Mouse (Mus musculus) stomach, embryonic 15.5 days (tissue): ENCODE results near the gene Entr1. TPM values are rescaled to one million over a fixed set of nuclear protein-coding genes. Genes with fewer than 3 reads are reported as not detected.
A peak's percentile ranks its signal among the peaks of the same experiment; 100 is the strongest.
"Not testable (repeated sequence)": the region's sequence is repeated elsewhere in the genome, so short reads cannot be mapped to it uniquely, and the experiment has no call there.

Experiments used
- ATAC-seq: fragments of 200-750 bp; cut with Nextera tagmentation; 2 replicates; pipeline ENCODE4 v1.8.0; 2017; ENCODE audit warnings: low read depth, moderate number of reproducible peaks, moderate TSS enrichment; ENCODE audit not compliant: insufficient read depth, low FRiP score
- H3K27ac ChIP-seq: fragments of 300-500 bp; sonication (generic); 2 replicates; pipeline ENCODE4 v1.5.1; 2015; ENCODE audit warnings: mild to moderate bottlenecking, inconsistent platforms
- H3K27me3 ChIP-seq: fragments of 300-500 bp; sonication (generic); replicated peaks from 2 replicates; pipeline ENCODE4 v1.6.1; 2015; ENCODE audit warnings: inconsistent platforms
- H3K36me3 ChIP-seq: fragments of 300-500 bp; sonication (generic); 2 replicates; pipeline ENCODE4 v1.6.1; 2015; ENCODE audit warnings: inconsistent platforms
- H3K4me1 ChIP-seq: fragments of 300-500 bp; sonication (generic); 2 replicates; pipeline ENCODE4 v1.6.1; 2015; ENCODE audit warnings: inconsistent platforms
- H3K4me2 ChIP-seq: fragments of 300-500 bp; sonication (generic); 2 replicates; pipeline ENCODE4 v1.6.1; 2015; ENCODE audit warnings: mild to moderate bottlenecking, inconsistent platforms
- H3K4me3 ChIP-seq: fragments of 300-500 bp; sonication (generic); replicated peaks from 2 replicates; pipeline ENCODE4 v1.5.1; 2015; ENCODE audit warnings: inconsistent platforms
- H3K9ac ChIP-seq: fragments of 300-500 bp; sonication (generic); 2 replicates; pipeline ENCODE4 v1.6.1; 2015; ENCODE audit warnings: inconsistent platforms
- H3K9me3 ChIP-seq: fragments of 300-500 bp; sonication (generic); 2 replicates; pipeline ENCODE4 v1.6.1; 2016; ENCODE audit warnings: inconsistent platforms
- WGBS: fragments of 180-500 bp; shearing (Covaris S2); methylation state at CpG from one replicate; pipeline ENCODE4 v1.1.7; 2015; 5-methylcytosine and 5-hydroxymethylcytosine counted together
- polyA plus RNA-seq: library from polyadenylated mRNA; unstranded; fragments of >200 nt; fragmentation: Nextera tagmentation; extraction: Ambion mirVana; gene quantifications from 2 replicates; pipeline ENCODE4 v1.2.1, GENCODE M21; 2015

Entr1 gene
- polyA plus RNA-seq, 1 experiment from 2014 or later: 103 TPM

DNA sequence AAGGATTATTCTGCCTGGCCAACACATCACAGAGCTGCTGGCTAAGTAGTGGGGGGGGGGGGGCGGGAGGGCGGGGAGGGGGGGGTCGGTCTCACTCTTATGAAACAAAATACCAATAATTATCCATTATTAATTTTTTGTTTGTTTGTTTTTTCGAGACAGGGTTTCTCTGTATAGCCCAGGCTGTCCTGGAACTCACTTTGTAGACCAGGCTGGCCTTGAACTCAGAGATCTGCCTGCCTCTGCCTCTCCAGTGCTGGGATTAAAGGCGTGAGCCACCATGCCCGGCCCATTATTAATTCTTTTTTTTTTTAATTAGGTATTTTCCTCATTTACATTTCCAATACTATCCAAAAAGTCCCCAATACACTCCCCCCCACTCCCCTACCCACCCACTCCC is 8.2 kb downstream of the Entr1 start:
- not testable (repeated sequence) for H3K9ac ChIP-seq, H3K27me3 ChIP-seq, ATAC-seq, H3K4me1 ChIP-seq, H3K9me3 ChIP-seq, H3K27ac ChIP-seq
- WGBS: 26% methylated on average over 6 of the region's 6 CpGs
- peak overlapping the region; percentile 70 for H3K4me3 ChIP-seq
- H3K4me2 ChIP-seq: peak overlapping the region; percentile 86
- peaks cover 42% of the 10 kb centered on the region for H3K36me3 ChIP-seq

DNA sequence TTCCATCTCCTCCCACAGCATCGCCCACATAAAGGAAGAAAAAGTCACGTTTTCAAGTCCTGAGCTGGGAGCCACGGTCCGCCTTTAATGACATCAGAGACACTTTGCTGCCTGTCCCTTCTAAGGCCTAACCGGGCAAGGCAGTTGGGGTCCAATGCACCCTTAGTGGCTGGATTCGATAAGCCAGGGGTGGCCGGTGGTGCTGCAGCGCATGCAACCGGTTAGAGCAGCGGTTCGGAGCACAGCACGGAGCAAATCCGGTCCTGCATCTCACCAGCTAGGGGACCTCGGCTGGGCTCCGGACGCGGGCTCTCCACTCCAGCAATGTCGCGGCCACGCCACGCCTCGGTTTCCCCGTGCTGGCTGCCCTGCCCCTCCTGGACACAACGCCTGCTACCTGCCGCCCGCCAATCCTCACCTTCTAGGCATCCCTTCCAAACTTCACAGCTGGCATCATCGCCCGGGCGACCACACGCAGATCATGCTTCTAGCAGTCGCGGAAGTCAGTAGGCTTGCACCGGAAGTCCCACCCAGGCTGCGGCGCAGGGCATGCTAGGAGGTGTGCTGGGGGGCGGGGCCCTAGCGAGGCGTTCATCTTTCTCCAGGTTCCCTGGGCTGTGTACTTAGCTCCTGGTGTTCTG is 8.9 kb downstream of the Entr1 start, which contains the start of gene Snapc4:
Snapc4 (minus strand) TSS at position 523 of the 641 bp plus-strand sequence.
- peaks cover 45% of the 10 kb centered on the region for H3K36me3 ChIP-seq
- peak within 1 kb of the TSS; percentile 49; the same call in 1 of the 2 replicates for H3K27ac ChIP-seq
- peak within 1 kb of the TSS; percentile 78 for H3K9ac ChIP-seq
- ATAC-seq: peak; percentile 94
- under 1% methylated on average over 38 of the region's 38 CpGs for WGBS
- H3K4me2 ChIP-seq: peak within 1 kb of the TSS; percentile 86
- H3K4me1 ChIP-seq: 0 out of 2 replicates have a peak, but pooled peaks cover 3% of the 10 kb centered on the region
- no peaks in the 10 kb centered on the region for H3K9me3 ChIP-seq
- no peaks in the 10 kb centered on the region for H3K27me3 ChIP-seq
- H3K4me3 ChIP-seq: peak within 1 kb of the TSS; percentile 70

DNA sequence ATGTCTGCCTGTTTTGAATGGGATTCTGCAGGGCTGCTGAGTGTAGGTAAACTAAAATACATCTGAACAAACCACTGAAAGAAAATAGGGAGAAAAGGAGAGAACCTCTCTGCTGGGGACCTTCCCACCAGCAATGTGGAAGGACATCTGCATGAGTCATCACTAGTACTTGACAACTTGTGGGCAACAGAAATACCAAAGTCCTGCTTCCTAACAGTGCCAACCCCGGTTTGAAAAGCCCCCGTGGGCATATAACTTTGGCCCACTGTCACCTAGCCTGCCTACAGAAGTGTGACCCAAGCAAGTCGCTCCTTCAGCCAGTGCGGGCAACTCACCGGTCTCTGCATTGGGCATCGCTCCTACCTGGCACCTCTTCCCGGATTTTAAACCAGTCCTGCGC is 16.7 kb downstream of the Entr1 start:
- Histone ChIP-seq H3K9ac (no peak overlapping the region), H3K27ac (no peak overlapping the region), H3K27me3 (no peaks in the 10 kb centered on the region), H3K4me2 (no peak overlapping the region), H3K4me1 (no peaks in the 10 kb centered on the region), H3K4me3 (no peak overlapping the region), H3K9me3 (no peaks in the 10 kb centered on the region), H3K36me3 (peaks cover 77% of the 10 kb centered on the region)
- WGBS: 95% methylated on average over 8 of the region's 8 CpGs
- no peak for ATAC-seq

DNA sequence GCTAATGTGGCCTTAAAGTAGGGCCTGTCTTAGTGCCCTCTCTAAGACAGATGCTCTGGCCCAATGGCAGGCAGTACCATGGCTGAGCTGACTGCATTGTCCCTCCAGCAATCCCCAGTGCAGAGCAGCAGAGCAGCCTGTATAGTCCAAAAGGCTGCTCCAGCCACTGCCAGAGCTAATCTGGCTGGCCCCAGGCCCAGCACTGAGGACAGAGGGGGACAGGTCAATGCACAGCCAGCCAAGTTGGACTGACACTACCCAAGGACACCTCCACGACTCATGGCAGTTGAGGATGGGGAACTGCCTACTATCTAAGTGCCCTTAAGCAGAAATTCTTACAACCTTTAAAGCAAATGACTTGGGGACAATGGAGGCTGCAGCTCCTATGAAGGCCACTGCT is 20.5 kb downstream of the Entr1 start:
- Histone ChIP-seq H3K9ac (no peak overlapping the region), H3K4me2 (no peak overlapping the region), H3K36me3 (peaks cover 72% of the 10 kb centered on the region), H3K27ac (no peak overlapping the region), H3K9me3 (no peaks in the 10 kb centered on the region), H3K4me1 (no peaks in the 10 kb centered on the region), H3K4me3 (no peak overlapping the region), H3K27me3 (no peaks in the 10 kb centered on the region)
- ATAC-seq: no peak
- WGBS: 65% methylated on average over 1 of the region's 1 CpGs

DNA sequence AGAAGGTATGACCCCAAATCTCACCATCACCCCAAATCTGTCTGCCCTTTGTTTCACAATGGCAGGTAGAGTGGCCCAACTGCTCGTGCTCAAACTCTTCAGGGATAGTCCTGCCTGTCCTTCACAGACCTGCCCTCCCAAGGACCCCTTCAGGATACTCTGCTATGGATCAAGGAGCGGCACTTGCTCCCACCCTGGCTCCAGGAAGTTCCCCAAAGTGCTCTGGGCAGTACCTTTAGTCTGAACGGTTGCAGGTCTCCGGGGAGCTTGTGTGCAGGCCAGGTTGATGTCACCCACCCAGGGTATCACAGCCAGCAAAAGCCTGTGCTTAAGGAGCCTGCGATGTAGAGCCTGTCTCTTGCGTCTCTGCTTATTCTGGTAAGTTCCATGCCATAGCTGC is 21.2 kb downstream of the Entr1 start:
- no peak overlapping the region for H3K4me2 ChIP-seq
- H3K4me1 ChIP-seq: no peaks in the 10 kb centered on the region
- H3K9ac ChIP-seq: no peak overlapping the region
- 90% methylated on average over 6 of the region's 6 CpGs for WGBS
- H3K27me3 ChIP-seq: no peaks in the 10 kb centered on the region
- no peak overlapping the region for H3K4me3 ChIP-seq
- no peaks in the 10 kb centered on the region for H3K9me3 ChIP-seq
- H3K36me3 ChIP-seq: peaks cover 66% of the 10 kb centered on the region
- no peak for ATAC-seq
- H3K27ac ChIP-seq: no peak overlapping the region

DNA sequence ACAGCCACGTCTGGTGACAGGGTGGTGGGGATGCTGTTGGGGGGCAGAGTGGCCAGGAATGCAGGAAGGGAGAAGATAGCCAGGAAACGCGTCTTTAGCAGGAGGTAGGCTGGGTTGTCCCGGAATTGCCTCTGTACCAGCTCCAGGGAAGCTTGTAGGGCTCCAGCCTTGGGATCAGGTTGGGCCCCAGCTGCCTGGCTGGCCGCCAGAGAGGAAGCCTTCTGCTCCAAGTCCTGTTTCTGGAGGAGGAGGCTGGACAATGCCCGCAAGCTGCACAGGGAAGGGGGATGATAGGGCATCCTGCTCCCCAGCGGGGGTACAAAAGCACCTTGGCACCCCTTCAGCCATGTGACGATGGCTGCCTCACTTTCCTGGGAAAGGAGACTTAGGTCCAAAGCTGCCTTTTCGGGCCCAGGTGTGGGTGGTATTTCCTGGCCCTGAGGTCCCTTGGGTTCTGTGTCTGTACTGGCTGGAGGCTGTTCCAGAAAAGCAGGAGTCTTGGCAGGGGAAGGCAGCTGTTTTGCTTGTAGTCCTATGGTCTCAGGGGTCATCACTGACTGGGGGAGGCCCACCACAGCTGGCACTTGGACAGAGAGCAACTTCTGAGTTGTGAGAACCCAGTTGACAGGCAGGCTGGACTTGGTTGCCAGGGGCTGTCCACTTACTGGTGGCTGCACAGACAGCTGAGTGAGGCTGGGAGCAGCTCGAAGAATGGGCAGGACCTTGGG is 24.2 kb downstream of the Entr1 start:
- Histone ChIP-seq H3K27ac (peak overlapping the region; percentile 31; the same call in 1 of the 2 replicates), H3K9ac (no peak overlapping the region), H3K9me3 (no peaks in the 10 kb centered on the region), H3K36me3 (peaks cover 49% of the 10 kb centered on the region), H3K4me2 (no peak overlapping the region), H3K4me3 (no peak overlapping the region), H3K27me3 (no peaks in the 10 kb centered on the region), H3K4me1 (no peaks in the 10 kb centered on the region)
- ATAC-seq: no peak
- WGBS: 77% methylated on average over 10 of the region's 10 CpGs

DNA sequence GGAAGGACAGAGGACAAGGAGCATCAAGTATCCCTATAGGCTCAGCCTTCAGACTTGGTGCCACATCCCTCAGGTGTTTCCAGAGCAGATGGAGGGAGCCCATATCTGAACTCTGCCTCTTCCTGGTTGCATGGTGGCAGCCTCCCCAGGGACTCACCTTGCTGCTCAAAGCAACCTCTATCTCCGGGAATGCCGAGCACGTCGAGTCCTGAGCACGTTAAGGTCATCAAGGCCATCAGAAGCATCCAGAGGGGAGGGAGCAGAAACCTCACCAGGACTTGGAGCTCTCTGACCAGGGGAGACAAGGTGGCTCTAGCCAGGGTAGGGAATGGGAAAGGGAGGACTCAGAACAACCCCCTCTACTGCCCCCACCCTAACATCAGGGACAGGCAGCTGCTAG is 25.6 kb downstream of the Entr1 start:
- Histone ChIP-seq H3K4me2 (no peak overlapping the region), H3K9ac (no peak overlapping the region), H3K4me1 (no peaks in the 10 kb centered on the region), H3K4me3 (no peak overlapping the region), H3K27me3 (no peaks in the 10 kb centered on the region), H3K9me3 (no peaks in the 10 kb centered on the region), H3K27ac (no peak overlapping the region), H3K36me3 (peaks cover 35% of the 10 kb centered on the region)
- 54% methylated on average over 5 of the region's 5 CpGs for WGBS
- no peak for ATAC-seq

DNA sequence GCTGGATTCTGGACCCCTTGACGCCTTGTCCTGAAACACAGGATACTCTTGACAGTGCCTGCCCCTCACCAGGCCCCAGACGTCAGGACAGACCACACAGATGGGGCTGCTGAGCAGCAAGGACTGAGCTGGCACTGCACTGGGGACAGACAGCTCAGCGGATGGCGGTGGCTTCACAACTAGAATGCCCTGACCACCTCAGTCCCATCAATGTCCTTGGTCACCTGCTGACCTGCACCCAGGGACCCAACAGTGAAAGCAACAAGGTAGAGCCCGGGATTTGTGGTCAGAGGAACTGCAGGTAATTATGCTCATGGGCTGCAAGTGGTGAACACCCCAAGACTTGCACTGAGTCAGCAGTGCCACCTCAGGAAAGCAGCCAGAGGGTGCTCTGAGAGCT is 26.1 kb downstream of the Entr1 start:
- 85% methylated on average over 5 of the region's 5 CpGs for WGBS
- H3K9ac ChIP-seq: no peak overlapping the region
- ATAC-seq: no peak
- H3K4me1 ChIP-seq: no peaks in the 10 kb centered on the region
- no peak overlapping the region for H3K27ac ChIP-seq
- H3K4me2 ChIP-seq: no peak overlapping the region
- H3K4me3 ChIP-seq: no peak overlapping the region
- H3K9me3 ChIP-seq: no peaks in the 10 kb centered on the region
- H3K36me3 ChIP-seq: peaks cover 31% of the 10 kb centered on the region
- H3K27me3 ChIP-seq: no peaks in the 10 kb centered on the region

DNA sequence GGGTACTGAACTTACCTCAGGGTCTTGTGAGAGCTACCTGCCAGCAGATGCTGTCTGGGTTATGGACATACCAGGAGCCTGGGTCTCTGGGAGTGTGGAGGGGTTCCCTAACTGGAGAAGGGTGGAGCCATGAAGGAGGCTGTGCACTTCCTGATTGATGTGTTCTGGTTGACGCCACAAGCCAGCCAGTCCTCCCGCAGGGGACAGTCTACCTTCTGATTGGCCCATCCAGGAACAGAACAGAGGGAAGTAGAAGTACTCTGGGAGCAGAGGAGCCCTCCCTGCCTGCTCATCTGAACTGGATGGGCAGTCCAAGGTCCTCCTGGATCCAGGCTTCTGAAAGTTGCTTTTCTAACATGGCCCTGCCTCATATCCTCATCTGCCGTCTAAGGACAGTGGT is 28.3 kb downstream of the Entr1 start, which contains the start of gene Card9:
Card9 (minus strand) TSS at position 147 of the 400 bp plus-strand sequence.
- Histone ChIP-seq H3K9me3 (no peaks in the 10 kb centered on the region), H3K4me3 (0 out of 2 replicates have a peak within 1 kb of the TSS, but pooled peaks have one; percentile 3), H3K4me1 (no peaks in the 10 kb centered on the region), H3K9ac (no peak within 1 kb of the TSS), H3K27ac (no peak within 1 kb of the TSS), H3K27me3 (no peaks in the 10 kb centered on the region), H3K4me2 (no peak within 1 kb of the TSS), H3K36me3 (peaks cover 10% of the 10 kb centered on the region; the same call in 1 of the 2 replicates)
- WGBS: 41% methylated on average over 3 of the region's 3 CpGs
- ATAC-seq: peak; percentile 4; the same call in 1 of the 2 replicates

DNA sequence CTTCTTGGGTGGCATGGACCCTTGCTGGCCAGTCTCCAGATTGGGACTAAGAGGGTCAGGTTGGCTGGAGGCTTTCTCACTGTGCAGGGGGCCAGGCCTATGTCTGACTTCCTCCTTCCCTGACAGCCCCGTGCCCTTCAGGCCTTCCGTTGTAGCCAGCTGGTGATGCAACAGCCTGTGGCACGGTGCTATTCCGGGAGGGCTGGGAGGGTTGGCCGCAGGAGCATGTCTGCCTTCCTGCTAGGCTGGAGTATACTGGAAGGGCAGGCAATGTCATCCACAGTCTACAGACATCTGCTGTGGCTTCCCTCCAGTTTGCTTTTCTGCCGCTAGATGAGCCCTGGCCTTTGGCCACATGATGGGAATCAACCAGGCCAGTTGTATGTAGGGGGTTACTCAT is 29.1 kb downstream of the Entr1 start:
- Histone ChIP-seq H3K27me3 (no peaks in the 10 kb centered on the region), H3K9ac (no peak overlapping the region), H3K9me3 (no peaks in the 10 kb centered on the region), H3K4me1 (no peaks in the 10 kb centered on the region), H3K36me3 (peaks cover 8% of the 10 kb centered on the region; the same call in 1 of the 2 replicates), H3K27ac (no peak overlapping the region), H3K4me3 (0 out of 2 replicates have a peak overlapping the region, but pooled peaks have one; percentile 3), H3K4me2 (no peak overlapping the region)
- WGBS: 87% methylated on average over 6 of the region's 6 CpGs
- no peak for ATAC-seq

DNA sequence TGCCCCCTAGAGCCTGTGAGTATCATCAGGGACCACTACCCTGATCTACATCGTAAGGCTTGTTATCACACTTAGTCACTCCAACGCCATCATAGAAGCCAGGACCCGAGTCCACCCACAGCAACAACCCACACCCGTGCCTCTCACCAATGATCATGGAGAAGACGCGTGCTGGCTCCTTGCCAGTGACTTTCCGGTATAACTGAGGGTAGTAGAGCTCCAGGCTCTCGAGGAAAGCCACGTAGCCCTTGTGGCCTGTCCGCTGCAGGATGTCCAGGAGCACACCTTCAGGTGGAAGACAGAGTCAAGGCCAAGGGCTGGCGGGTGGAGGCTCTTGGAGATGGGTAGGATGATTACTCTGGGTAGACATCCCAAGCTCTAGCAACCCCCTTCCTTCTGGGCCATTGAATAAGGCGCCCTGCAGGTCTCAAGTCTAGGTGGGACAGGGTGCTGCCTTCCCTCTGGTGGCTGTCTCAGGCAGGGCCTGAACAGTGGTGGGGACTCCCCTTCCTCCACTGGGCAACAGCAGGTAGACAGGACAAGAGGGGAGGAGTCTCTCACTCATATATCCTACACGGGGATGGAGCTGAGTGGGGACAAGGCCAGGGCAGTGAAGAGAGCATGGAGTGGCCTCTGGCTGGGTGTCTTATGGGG is 30.3 kb downstream of the Entr1 start:
- Histone ChIP-seq H3K27me3 (no peaks in the 10 kb centered on the region), H3K9ac (no peak overlapping the region), H3K9me3 (no peaks in the 10 kb centered on the region), H3K4me1 (no peaks in the 10 kb centered on the region), H3K4me2 (no peak overlapping the region), H3K27ac (no peak overlapping the region), H3K4me3 (no peak overlapping the region), H3K36me3 (no peaks in the 10 kb centered on the region)
- ATAC-seq: 0 out of 2 replicates have a peak, but pooled peaks have one; percentile 11
- WGBS: 85% methylated on average over 13 of the region's 13 CpGs

DNA sequence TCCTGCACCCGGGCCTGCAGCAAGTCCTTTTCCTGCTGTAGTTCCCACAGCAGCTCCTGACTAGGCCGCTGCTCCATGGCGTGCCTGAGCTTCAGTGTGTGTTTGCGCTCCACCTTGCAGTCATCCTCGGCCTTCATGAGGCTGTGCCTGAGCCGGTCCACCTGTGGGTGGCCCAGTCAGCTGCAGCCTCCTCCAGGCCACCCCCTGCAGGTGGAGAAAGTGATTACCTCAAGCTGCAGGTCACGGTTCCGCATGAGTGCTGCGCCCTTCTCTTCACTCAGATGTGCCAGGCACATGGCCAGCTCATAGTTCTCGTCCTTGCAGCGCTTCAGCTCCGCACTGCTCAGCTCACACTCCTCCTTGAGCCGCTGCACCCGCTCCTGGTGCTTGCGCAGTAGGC is 31.6 kb downstream of the Entr1 start:
- no peak overlapping the region for H3K27ac ChIP-seq
- peak; percentile 30; the same call in 1 of the 2 replicates for ATAC-seq
- 54% methylated on average over 15 of the region's 15 CpGs for WGBS
- no peaks in the 10 kb centered on the region for H3K27me3 ChIP-seq
- no peaks in the 10 kb centered on the region; the same call in 1 of the 2 replicates for H3K4me1 ChIP-seq
- H3K36me3 ChIP-seq: no peaks in the 10 kb centered on the region
- no peak overlapping the region for H3K9ac ChIP-seq
- no peaks in the 10 kb centered on the region for H3K9me3 ChIP-seq
- H3K4me3 ChIP-seq: no peak overlapping the region
- H3K4me2 ChIP-seq: no peak overlapping the region
